Mouse (Mus musculus): Measurements from ENCODE around the gene Cyp19a1.

- TF ChIP-seq CTCF (IDR thresholded peaks at IDR 0.05; ENCODE audit: borderline replicate concordance, extremely low read depth, insufficient read depth, insufficient read length), result peak; percentile 85
- TF ChIP-seq POLR2A (IDR thresholded peaks at IDR 0.05; ENCODE audit: borderline replicate concordance, extremely low read depth, insufficient read depth, insufficient read length, poor library complexity, severe bottlenecking), result no peak
Measured at GRCm38 (mm10) chr9:54169489-54169888, 98.4 kb downstream of the Cyp19a1 start.

All from brain, embryonic 14.5 days (tissue).